Mouse (Mus musculus): Measurements from ENCODE around the gene Apob. TPM values are rescaled to one million over a fixed set of nuclear protein-coding genes. Genes with fewer than 3 reads are reported as not detected.

Apob gene
- polyA plus RNA-seq, 1 experiment from 2014 or later = 0.58 TPM

- ATAC-seq (replicated peaks; ENCODE audit: insufficient number of reproducible peaks, low FRiP score, low TSS enrichment, low read depth) (no peak), DNase-seq (ENCODE audit: low spot score) (no peak)
- Histone ChIP-seq H3K9ac (replicated peaks; ENCODE audit: low read length) (no peak overlapping the region), H3K4me3 (ENCODE audit: low read depth, low read length) (no peak overlapping the region), H3K27me3 (ENCODE audit: control insufficient read depth, insufficient read depth, low read length) (no peaks in the 10 kb centered on the region), H3K9me3 (replicated peaks; ENCODE audit: control insufficient read depth, low read length) (no peaks in the 10 kb centered on the region), H3K27ac (replicated peaks; ENCODE audit: low read depth, low read length) (no peak overlapping the region), H3K4me1 (ENCODE audit: control insufficient read depth, insufficient read depth, low read length) (no peaks in the 10 kb centered on the region), H3K4me2 (ENCODE audit: low read depth, low read length) (no peak overlapping the region), H3K36me3 (replicated peaks; ENCODE audit: control insufficient read depth, insufficient read depth, low read depth, low read length) (no peaks in the 10 kb centered on the region)
- WGBS = 96% methylated on average over 2 of the region's 2 CpGs
Observed at GRCm38 (mm10) chr12:8047046-8047445, 69.6 kb downstream of the Apob start.

GRCm38 (mm10) chr12:8047789-8048309, 70.4 kb downstream of the Apob start:
- Histone ChIP-seq H3K36me3 (replicated peaks; ENCODE audit: control insufficient read depth, insufficient read depth, low read depth, low read length) (no peaks in the 10 kb centered on the region), H3K27me3 (ENCODE audit: control insufficient read depth, insufficient read depth, low read length) (no peaks in the 10 kb centered on the region), H3K9me3 (replicated peaks; ENCODE audit: control insufficient read depth, low read length) (no peaks in the 10 kb centered on the region), H3K27ac (replicated peaks; ENCODE audit: low read depth, low read length) (no peak overlapping the region), H3K4me2 (ENCODE audit: low read depth, low read length) (no peak overlapping the region), H3K4me3 (ENCODE audit: low read depth, low read length) (no peak overlapping the region), H3K4me1 (ENCODE audit: control insufficient read depth, insufficient read depth, low read length) (no peaks in the 10 kb centered on the region), H3K9ac (replicated peaks; ENCODE audit: low read length) (no peak overlapping the region)
- WGBS = 25% methylated on average over 1 of the region's 1 CpGs
- no peak for DNase-seq (ENCODE audit: low spot score)
- no peak for ATAC-seq (replicated peaks; ENCODE audit: insufficient number of reproducible peaks, low FRiP score, low TSS enrichment, low read depth)

- 39% methylated on average over 8 of the region's 8 CpGs for WGBS
- H3K4me3 ChIP-seq (ENCODE audit: low read depth, low read length) = no peak overlapping the region
- H3K9me3 ChIP-seq (replicated peaks; ENCODE audit: control insufficient read depth, low read length) = no peaks in the 10 kb centered on the region
- H3K27me3 ChIP-seq (ENCODE audit: control insufficient read depth, insufficient read depth, low read length) = no peaks in the 10 kb centered on the region
- no peak overlapping the region for H3K27ac ChIP-seq (replicated peaks; ENCODE audit: low read depth, low read length)
- no peak overlapping the region for H3K9ac ChIP-seq (replicated peaks; ENCODE audit: low read length)
- no peak overlapping the region for H3K4me2 ChIP-seq (ENCODE audit: low read depth, low read length)
- H3K4me1 ChIP-seq (ENCODE audit: control insufficient read depth, insufficient read depth, low read length) = no peaks in the 10 kb centered on the region
- H3K36me3 ChIP-seq (replicated peaks; ENCODE audit: control insufficient read depth, insufficient read depth, low read depth, low read length) = no peaks in the 10 kb centered on the region
- peak; percentile 57 for DNase-seq (ENCODE audit: low spot score)
- 0 out of 2 replicates have a peak, but pooled peaks have one; percentile 39 for ATAC-seq (replicated peaks; ENCODE audit: insufficient number of reproducible peaks, low FRiP score, low TSS enrichment, low read depth)
Observed at GRCm38 (mm10) chr12:8056001-8056640, 78.7 kb downstream of the Apob start.

GRCm38 (mm10) chr12:8059576-8059975, 82.1 kb downstream of the Apob start:
- Histone ChIP-seq H3K36me3 (replicated peaks; ENCODE audit: control insufficient read depth, insufficient read depth, low read depth, low read length) (no peaks in the 10 kb centered on the region), H3K27me3 (ENCODE audit: control insufficient read depth, insufficient read depth, low read length) (no peaks in the 10 kb centered on the region), H3K9me3 (replicated peaks; ENCODE audit: control insufficient read depth, low read length) (no peaks in the 10 kb centered on the region), H3K9ac (replicated peaks; ENCODE audit: low read length) (no peak overlapping the region), H3K4me2 (ENCODE audit: low read depth, low read length) (no peak overlapping the region), H3K27ac (replicated peaks; ENCODE audit: low read depth, low read length) (no peak overlapping the region), H3K4me1 (ENCODE audit: control insufficient read depth, insufficient read depth, low read length) (no peaks in the 10 kb centered on the region; the same call in 1 of the 2 replicates), H3K4me3 (ENCODE audit: low read depth, low read length) (no peak overlapping the region)
- 8% methylated on average over 3 of the region's 3 CpGs for WGBS
- no peak for ATAC-seq (replicated peaks; ENCODE audit: insufficient number of reproducible peaks, low FRiP score, low TSS enrichment, low read depth)
- DNase-seq (ENCODE audit: low spot score) = peak; percentile 82

GRCm38 (mm10) chr12:8063363-8064065, 86.1 kb downstream of the Apob start:
- no peaks in the 10 kb centered on the region for H3K27me3 ChIP-seq (ENCODE audit: control insufficient read depth, insufficient read depth, low read length)
- no peak overlapping the region for H3K9ac ChIP-seq (replicated peaks; ENCODE audit: low read length)
- DNase-seq (ENCODE audit: low spot score) (peak; percentile 68), ATAC-seq (replicated peaks; ENCODE audit: insufficient number of reproducible peaks, low FRiP score, low TSS enrichment, low read depth) (peak; percentile 78; the same call in 1 of the 2 replicates)
- H3K4me2 ChIP-seq (ENCODE audit: low read depth, low read length) = no peak overlapping the region
- H3K4me1 ChIP-seq (ENCODE audit: control insufficient read depth, insufficient read depth, low read length) = no peaks in the 10 kb centered on the region; the same call in 1 of the 2 replicates
- H3K4me3 ChIP-seq (ENCODE audit: low read depth, low read length) = no peak overlapping the region
- H3K27ac ChIP-seq (replicated peaks; ENCODE audit: low read depth, low read length) = no peak overlapping the region
- no peaks in the 10 kb centered on the region for H3K9me3 ChIP-seq (replicated peaks; ENCODE audit: control insufficient read depth, low read length)
- no peaks in the 10 kb centered on the region for H3K36me3 ChIP-seq (replicated peaks; ENCODE audit: control insufficient read depth, insufficient read depth, low read depth, low read length)
- WGBS = 28% methylated on average over 11 of the region's 11 CpGs

Other genes starting within 250 kb of the Apob start
- 71.1 and 71.6 TPM in 2 replicates for gene Ldah, start 230.5 kb downstream of the Apob start, polyA plus RNA-seq (2014; fragmentation: Nextera tagmentation; extraction: Ambion mirVana)

Data from embryonic facial prominence, embryonic 11.5 days (tissue).